Mouse (Mus musculus): Measurements from ENCODE around the gene Gmeb1. TPM values are rescaled to one million over a fixed set of nuclear protein-coding genes. Genes with fewer than 3 reads are reported as not detected.
"Not testable (repeated sequence)": the region's sequence is repeated elsewhere in the genome, so short reads cannot be mapped to it uniquely, and the experiment has no call there.

The Gmeb1 gene
- polyA plus RNA-seq, 1 experiment: 19.6 TPM

DNA sequence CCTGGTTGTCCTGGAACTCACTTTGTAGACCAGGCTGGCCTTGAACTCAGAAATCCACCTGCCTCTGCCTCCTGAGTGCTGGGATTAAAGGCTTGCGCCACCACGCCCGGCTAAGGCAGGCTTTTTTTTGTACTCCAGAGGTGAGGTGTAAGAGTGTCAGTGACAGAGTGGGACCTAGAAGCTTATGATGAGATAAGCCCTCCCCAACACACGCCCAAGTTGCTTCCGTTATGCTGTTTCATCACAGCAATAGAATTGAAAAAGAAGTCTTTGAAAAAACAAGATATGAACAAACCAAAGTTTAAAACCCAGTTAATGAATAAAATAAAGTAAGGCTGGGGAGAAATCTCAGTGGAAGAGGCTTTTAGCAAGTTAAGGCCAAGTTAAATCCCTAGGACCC lies 31.0 kb downstream of the Gmeb1 start:
- WGBS: 74% methylated on average over 5 of the region's 5 CpGs
- Histone ChIP-seq H3K4me1 (ENCODE audit: control insufficient read depth, insufficient read depth, low read length) (no peaks in the 10 kb centered on the region), H3K27ac (ENCODE audit: control insufficient read depth, insufficient read depth, low read depth, low read length, poor library complexity) (no peak overlapping the region), H3K4me3 (replicated peaks; ENCODE audit: control insufficient read depth, low read depth, low read length) (no peak overlapping the region)
- no peak for TF ChIP-seq POLR2A (IDR thresholded peaks at IDR 0.05; ENCODE audit: borderline replicate concordance, control insufficient read depth, low read depth, low read length)
- TF ChIP-seq CTCF (IDR thresholded peaks at IDR 0.05; ENCODE audit: control insufficient read depth, insufficient read depth, low read length): no peak

DNA sequence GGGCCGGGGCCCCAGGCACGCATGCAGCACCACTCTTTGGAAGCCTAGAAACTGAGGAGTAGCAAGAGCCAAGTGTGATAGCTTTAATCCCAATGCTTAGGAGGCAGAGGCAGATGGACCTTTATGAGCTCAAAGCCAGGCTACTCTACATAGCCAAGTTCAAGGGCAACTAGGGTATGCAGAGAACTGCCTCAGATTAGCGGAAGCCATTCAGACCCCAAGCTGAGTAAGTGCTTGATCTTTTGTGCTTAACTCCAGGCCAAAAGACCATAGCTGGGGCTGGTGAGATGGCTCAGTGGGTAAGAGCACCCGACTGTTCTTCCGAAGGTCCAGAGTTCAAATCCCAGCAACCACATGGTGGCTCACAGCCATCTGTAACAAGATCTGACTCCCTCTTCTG lies 39.4 kb downstream of the Gmeb1 start:
- H3K4me1 ChIP-seq (ENCODE audit: control insufficient read depth, insufficient read depth, low read length); H3K4me3 ChIP-seq (replicated peaks; ENCODE audit: control insufficient read depth, low read depth, low read length); H3K27ac ChIP-seq (ENCODE audit: control insufficient read depth, insufficient read depth, low read depth, low read length, poor library complexity): not testable (repeated sequence)
- 92% methylated on average over 5 of the region's 5 CpGs for WGBS

DNA sequence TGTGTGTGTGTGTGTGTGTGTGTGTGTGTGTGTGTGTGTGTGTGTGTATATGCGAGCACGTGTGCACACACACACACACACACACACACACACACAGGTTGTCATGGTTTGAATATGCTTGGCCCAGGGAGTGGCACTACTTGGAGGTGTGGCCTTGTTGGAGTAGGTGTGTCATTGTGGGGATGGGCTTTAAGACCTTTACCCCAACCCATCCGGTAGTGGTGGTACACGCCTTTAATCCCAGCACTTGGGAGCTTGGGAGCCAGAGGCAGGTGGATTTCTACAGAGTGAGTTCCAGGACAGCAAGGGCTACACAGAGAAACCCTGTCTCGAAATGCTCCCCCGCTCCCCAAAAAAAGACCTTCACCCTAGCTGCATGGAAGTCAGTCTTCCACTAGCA lies 43.0 kb downstream of the Gmeb1 start:
- not testable (repeated sequence) for H3K4me3 ChIP-seq (replicated peaks; ENCODE audit: control insufficient read depth, low read depth, low read length); H3K27ac ChIP-seq (ENCODE audit: control insufficient read depth, insufficient read depth, low read depth, low read length, poor library complexity); H3K4me1 ChIP-seq (ENCODE audit: control insufficient read depth, insufficient read depth, low read length)
- 74% methylated on average over 6 of the region's 6 CpGs for WGBS

DNA sequence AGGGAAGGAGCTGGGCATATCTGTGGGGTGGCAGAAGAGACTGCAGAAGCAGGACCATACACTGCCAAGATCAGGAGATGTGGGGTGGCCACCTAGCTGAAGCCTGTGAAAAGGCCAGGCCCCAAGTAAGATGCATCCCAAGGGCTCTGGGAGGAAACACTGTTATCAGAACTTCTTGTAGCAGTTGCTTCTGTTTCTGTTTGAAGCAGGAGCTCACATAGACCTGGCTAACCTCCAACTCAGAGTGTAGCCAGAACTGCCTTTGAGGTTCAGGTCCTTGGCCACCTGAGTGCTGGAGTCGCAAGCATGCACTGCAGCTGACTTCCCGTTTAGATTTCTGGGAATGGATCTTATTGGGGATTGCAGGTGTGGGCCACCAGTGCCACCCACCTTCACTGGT lies 43.6 kb downstream of the Gmeb1 start:
- Histone ChIP-seq H3K4me3 (replicated peaks; ENCODE audit: control insufficient read depth, low read depth, low read length) (no peak overlapping the region), H3K4me1 (ENCODE audit: control insufficient read depth, insufficient read depth, low read length) (peaks cover 4% of the 10 kb centered on the region; the same call in 1 of the 2 replicates), H3K27ac (ENCODE audit: control insufficient read depth, insufficient read depth, low read depth, low read length, poor library complexity) (no peak overlapping the region)
- TF ChIP-seq CTCF (IDR thresholded peaks at IDR 0.05; ENCODE audit: control insufficient read depth, insufficient read depth, low read length) (no peak), POLR2A (IDR thresholded peaks at IDR 0.05; ENCODE audit: borderline replicate concordance, control insufficient read depth, low read depth, low read length) (no peak)
- WGBS: 26% methylated on average over 2 of the region's 2 CpGs

DNA sequence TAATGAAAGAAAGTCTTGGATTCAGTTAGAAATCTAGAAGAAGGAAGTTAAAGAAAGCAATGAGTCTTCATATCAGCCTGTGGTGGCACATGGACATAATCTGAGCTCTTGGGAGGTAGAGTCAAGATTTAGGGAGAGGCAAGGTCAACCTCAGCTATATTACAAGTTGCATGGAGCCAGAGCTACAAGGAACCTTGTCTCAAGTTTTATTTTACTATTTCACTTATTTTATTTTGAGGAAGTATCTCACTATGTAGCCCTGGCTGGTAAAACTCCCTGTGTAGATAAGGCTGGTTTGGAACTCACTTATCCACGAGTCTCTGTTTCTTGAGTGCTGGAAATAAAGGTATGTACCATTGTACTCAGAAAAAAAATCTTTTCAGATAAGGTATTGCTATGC lies 44.8 kb downstream of the Gmeb1 start:
- no peak overlapping the region for H3K4me3 ChIP-seq (replicated peaks; ENCODE audit: control insufficient read depth, low read depth, low read length)
- H3K27ac ChIP-seq (ENCODE audit: control insufficient read depth, insufficient read depth, low read depth, low read length, poor library complexity): no peak overlapping the region
- H3K4me1 ChIP-seq (ENCODE audit: control insufficient read depth, insufficient read depth, low read length): peaks cover 4% of the 10 kb centered on the region; the same call in 1 of the 2 replicates
- WGBS: 19% methylated on average over 1 of the region's 1 CpGs
- no peak for TF ChIP-seq CTCF (IDR thresholded peaks at IDR 0.05; ENCODE audit: control insufficient read depth, insufficient read depth, low read length)
- TF ChIP-seq POLR2A (IDR thresholded peaks at IDR 0.05; ENCODE audit: borderline replicate concordance, control insufficient read depth, low read depth, low read length): no peak

DNA sequence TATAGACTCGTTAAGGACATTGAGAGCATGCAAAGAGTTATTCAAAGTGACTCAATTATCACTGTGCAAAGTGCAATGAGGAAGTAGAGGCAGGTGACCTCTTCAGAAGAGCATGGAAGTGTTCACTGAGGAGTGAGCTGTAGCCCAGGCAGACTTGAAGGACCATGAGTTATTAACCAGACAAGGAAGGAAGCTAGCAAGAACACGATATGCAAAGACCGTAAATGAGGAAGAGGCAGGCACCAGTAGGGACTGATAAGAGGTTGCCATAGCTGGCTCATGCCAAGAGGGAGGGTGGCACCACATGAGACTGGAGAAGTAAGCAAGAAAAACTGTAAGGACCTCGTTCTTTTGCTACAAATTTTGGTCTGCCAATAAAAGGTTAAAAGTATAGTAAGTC lies 46.6 kb downstream of the Gmeb1 start:
- TF ChIP-seq POLR2A (IDR thresholded peaks at IDR 0.05; ENCODE audit: borderline replicate concordance, control insufficient read depth, low read depth, low read length) (no peak), CTCF (IDR thresholded peaks at IDR 0.05; ENCODE audit: control insufficient read depth, insufficient read depth, low read length) (no peak)
- 3% methylated on average over 4 of the region's 4 CpGs for WGBS
- Histone ChIP-seq H3K4me3 (replicated peaks; ENCODE audit: control insufficient read depth, low read depth, low read length) (no peak overlapping the region), H3K27ac (ENCODE audit: control insufficient read depth, insufficient read depth, low read depth, low read length, poor library complexity) (peak overlapping the region; percentile 6; the same call in 1 of the 2 replicates), H3K4me1 (ENCODE audit: control insufficient read depth, insufficient read depth, low read length) (peaks cover 4% of the 10 kb centered on the region; the same call in 1 of the 2 replicates)

DNA sequence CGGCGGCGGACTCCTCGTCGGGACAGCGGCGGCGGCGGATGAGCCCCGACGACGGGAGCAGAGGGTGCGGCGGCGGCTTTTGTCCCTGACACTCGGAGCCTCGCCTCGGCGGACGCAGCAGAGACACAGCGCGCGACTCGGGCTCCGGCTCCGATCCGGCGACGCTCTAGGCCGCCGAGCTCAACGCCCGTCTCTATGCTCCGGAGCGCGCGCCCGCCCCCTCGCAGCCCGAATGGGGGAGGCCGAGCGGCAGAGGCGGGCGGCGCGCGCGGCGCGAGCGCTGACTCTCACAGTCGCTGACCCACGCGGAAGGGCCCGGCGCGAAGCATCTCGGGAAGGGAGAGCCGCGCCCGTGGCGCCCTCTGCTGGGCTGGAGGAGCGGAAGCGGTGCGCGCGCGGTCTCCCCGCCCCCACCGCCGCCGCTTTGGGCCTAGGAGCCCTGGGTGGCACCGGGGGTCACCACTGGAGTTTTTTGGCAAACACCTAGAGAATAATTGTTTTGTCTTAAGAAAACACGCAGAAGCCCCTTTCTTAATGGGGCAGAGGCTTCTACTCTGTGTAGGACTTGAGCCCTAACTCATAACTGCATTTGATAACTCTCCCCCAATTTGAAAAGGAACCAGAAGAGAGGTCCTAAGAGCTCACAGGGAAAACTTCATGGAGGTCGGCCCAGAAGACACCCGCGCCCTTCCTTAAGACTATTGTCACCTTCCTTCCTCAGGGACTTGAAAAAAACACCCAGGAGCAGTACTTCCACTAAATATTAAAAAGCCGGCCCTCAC lies 49.3 kb downstream of the Gmeb1 start, which contains the start of gene Ythdf2:
TSS of gene Ythdf2 (minus strand) at position 351 of the 782 bp plus-strand sequence.
- TF ChIP-seq CTCF (IDR thresholded peaks at IDR 0.05; ENCODE audit: control insufficient read depth, insufficient read depth, low read length) (peak; percentile 82), POLR2A (IDR thresholded peaks at IDR 0.05; ENCODE audit: borderline replicate concordance, control insufficient read depth, low read depth, low read length) (peak; percentile 62; the same call in 1 of the 2 replicates)
- 2% methylated on average over 78 of the region's 78 CpGs for WGBS
- H3K4me1 ChIP-seq (ENCODE audit: control insufficient read depth, insufficient read depth, low read length): peaks cover 2% of the 10 kb centered on the region; the same call in 1 of the 2 replicates

DNA sequence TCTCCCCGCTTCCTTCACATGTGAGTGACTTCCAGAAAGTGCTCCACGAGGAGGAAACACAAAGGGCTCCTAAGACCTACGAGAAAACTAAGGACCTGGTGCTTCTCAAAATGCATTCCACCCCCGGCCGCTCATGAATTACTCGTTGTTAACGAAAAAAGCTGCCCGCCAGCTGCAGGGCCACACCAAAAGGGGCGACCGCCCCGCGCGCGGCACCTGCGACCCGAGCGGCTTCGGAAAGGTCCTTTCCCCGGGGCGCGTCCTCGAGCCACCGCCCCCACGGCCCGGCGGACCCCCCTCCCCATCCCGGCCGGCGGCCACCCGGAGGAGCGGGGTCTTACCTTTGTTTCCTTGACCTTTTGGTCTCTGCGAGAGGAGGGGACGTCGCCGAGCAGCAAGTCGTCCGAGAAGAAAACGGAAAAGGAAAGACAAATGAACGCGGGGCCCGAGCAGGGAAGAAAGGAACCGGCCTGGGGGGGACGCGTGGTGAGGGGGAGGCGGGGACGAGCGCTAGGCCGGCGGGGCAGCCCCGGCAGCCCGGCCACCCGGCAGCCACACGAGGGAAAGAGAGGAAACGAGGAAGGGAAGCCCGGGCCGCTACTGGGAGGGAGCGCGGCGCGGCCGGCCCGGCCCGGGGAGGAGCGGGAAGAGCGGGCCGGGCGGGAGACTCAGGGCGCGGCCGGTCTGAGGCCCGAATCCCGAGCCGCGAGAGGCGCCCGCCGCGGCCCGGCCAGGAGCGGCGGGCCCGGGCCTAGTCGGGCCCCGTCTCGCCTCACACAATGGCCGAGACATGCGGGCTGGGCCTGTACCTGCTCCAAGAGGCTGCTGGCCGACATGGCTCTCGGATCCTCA lies 50.1 kb downstream of the Gmeb1 start:
- Histone ChIP-seq H3K4me3 (replicated peaks; ENCODE audit: control insufficient read depth, low read depth, low read length) (peak overlapping the region; percentile 99), H3K4me1 (ENCODE audit: control insufficient read depth, insufficient read depth, low read length) (peaks cover 2% of the 10 kb centered on the region; the same call in 1 of the 2 replicates), H3K27ac (ENCODE audit: control insufficient read depth, insufficient read depth, low read depth, low read length, poor library complexity) (peak overlapping the region; percentile 98)
- under 1% methylated on average over 89 of the region's 89 CpGs for WGBS
- TF ChIP-seq CTCF (IDR thresholded peaks at IDR 0.05; ENCODE audit: control insufficient read depth, insufficient read depth, low read length) (no peak), POLR2A (IDR thresholded peaks at IDR 0.05; ENCODE audit: borderline replicate concordance, control insufficient read depth, low read depth, low read length) (no peak)

More for the DNA sequence above, 49.3 kb downstream of the Gmeb1 start, which contains the start of gene Ythdf2:
- Histone ChIP-seq H3K4me3 (replicated peaks; ENCODE audit: control insufficient read depth, low read depth, low read length) (peak within 1 kb of the TSS; percentile 99), H3K27ac (ENCODE audit: control insufficient read depth, insufficient read depth, low read depth, low read length, poor library complexity) (peak within 1 kb of the TSS; percentile 98)

Measured in bone marrow, adult 2 months (tissue).